Mouse (Mus musculus): ENCODE measurements around the gene Anapc15.
"Not testable (repeated sequence)": the region's sequence is repeated elsewhere in the genome, so short reads cannot be mapped to it uniquely, and the experiment has no call there.

Gene Anapc15

DNA sequence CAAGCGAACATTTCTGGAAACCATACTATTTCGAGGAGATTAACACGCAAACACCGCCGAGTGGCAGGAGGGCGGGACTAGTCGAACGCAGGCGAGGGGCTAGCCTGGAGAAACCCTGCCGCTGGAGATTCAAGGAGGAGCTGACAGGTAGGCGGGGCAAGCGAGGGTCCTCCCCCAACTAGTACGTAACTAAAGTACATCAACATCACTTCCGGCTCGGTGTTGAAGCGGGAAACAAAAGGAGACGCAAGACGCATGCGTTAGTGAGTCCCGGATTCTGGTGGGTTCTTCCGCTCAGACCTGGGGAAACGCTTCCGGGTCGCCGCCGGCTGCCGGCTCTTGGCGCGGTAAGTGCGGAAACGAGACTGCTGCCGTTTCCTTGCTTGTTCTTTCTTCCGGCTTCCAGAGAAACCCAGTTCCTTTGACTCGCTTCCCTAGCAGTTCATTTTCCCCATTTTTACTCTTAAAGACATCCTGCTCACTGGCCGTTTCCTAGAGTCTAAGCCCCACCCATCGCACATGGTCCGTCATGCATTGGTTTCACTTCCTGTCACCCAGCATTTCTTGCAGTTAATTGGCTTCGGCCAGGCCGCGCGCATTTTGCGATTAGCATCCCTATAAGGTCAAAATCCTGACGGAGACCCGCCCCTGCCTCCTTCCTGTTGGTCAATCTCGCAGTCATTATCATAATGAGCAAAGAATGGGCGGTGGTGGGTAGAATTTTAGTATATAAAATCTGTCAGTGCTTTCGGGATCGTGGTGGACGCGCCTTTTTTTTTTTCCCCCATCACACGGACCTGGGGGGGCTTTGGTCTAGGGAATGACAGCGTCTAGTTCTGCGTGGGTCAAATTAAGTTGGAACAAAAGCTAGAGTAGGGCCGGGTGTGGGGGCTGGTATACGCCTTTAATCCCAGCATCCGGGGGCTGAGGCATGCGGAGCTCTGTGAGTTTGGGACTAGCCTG lies 32.9 kb downstream of the Anapc15 start:
- peak; percentile 98 for DNase-seq (ENCODE audit: extremely low read depth, low read depth)

DNA sequence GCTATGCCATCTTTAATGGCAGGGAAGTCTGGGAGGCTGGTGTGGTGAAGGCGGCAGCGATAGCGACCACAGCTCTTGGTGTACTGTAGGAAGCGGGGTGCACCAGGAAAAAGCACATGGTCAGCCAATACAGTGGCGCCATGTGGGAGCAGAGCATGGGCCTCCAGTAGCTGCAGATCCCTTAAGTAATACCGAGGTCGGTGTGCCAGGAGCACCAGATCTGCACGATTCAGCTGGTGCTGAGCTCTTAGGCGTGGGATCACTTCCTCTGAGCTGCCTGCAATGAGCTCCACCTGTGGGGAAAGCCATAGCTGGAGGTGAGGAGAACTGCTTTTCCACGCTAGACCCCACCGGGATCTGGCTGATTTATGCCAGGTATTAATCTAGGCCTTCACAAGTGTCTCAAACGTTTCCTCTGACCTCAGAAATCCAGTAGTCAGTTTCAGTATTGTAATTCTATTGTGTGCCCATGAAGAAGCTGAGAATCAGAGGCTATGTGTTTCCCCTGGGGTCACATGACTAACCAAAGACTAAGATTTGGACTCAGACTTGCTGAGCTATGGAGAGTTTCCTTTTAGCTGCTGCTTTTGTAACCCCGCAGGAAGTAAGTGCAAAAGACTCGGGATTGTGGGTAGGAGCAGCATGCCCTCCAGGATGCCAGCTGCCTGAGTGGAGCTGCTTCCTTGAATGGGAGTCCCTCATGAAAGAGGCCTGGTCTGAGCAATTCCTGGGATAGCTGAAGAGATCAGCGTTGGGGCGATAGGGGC lies 37.0 kb downstream of the Anapc15 start:
- no peak for DNase-seq (ENCODE audit: extremely low read depth, low read depth)

DNA sequence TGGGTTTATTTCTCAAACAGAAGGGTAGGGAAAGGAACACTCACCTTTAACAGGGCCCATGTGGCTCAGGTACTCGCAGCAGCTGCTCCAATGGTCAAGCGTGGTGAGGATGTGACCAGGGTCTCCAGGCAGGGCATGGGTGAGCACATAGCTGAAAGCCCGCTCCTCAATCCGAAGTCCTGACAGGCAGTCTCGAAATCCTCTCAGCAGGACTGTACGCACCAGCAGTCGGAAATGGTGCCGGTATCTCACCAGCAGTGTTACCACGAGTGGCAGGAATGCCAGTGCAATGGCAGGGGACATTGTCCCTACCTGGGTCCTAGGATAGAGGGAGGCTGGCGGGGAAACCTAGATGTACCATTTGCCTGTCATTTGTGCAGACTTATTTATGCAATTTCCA lies 38.5 kb downstream of the Anapc15 start:
- DNase-seq (ENCODE audit: extremely low read depth, low read depth), result no peak

DNA sequence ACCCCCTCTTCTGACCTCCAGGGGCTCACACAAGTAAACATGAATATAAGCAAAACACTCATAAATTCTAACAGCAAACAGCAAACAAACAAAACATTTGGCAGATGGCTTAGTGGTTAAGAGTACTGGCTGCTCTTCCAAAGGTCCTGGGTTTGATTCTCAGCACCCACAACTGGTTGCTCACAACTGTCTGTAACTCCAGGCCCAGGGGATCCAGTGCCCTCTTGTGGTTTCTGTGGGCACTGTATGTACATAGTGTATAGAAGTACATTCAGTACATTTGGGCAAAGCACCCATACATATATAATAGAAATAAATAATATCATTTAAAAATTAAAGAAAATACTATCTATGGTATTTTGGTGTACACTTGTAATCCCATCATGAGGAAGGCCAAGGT lies 39.3 kb downstream of the Anapc15 start:
- DNase-seq (ENCODE audit: extremely low read depth, low read depth), result no peak

DNA sequence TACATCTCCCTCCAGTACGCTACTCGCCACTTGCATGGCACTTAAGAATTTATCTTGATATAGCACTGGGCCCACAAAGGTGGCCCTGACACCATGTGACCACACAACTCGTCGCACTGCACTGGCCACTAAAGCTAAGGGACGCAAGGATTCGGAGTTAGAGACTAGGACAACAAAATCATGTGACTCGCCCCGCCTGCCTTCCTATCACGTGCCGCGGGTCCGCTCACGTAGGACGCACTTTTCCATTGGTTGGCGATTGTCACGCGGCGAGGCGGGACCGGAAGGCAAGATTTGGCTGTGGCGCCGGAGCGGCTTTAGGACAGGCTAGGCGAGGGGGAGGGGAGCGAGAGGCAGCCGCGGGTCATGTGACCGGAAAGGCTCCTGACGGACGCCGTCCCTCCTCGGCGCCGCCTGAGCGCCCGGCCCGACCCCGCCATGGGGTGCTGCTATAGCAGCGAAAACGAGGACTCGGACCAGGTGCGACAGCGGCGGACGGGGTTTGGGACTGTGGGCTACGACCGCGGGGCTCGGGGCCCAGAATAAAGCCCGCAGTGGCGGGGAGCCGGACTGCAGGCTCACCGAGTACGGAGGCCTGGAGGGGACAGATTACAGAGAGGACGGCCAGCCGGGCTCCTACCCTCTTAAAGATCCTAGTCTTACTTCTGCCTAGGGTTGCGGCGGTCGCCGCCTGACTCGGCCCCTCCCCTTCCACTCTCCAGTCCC lies 42.2 kb downstream of the Anapc15 start, which contains the start of gene Lamtor1:
Lamtor1 (plus strand) TSS at position 344 of the 726 bp plus-strand sequence.
- DNase-seq (ENCODE audit: extremely low read depth, low read depth), result peak; percentile 96

DNA sequence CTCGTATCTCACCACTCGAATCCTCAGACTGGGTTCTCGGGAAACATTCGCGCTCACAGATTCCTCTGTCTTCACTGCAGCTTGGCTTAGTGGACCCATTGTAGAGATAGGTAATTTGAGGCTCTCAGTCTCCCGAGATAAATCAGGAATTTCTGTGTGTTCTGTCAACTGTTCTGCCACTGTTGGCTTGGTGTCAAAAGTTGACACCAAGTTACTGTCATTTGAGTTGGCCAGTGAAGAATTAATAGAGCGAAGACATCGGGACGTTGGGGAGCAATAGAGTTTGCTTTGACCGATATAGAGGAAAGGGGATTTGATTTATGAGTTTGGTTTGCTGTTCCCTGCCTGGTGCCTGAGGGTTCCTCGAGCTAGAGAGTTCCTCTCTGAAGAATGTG lies 42.8 kb downstream of the Anapc15 start, which contains the start of gene Tomt:
Tomt (minus strand) TSS at position 73 of the 395 bp plus-strand sequence.
- no peak for DNase-seq (ENCODE audit: extremely low read depth, low read depth)

DNA sequence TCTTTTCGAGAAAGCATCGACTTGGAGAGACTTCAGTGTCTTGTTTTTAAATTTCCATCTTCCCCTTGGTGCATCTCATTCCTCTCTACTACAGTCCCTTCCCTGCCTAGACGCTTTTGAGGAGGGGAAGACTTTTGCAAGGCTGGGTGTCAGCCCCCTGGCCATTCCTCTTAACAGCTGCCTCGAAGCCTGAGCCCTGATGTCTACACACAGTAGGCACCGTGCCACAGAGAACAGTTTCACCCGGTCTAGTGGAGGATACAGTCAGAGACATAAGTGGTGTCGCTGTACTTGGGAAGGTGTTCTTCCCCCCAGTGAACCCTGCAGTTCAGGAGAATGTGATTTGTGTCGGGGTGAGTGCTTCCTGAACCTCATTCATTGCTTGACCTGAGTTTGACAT lies 43.2 kb downstream of the Anapc15 start:
- DNase-seq (ENCODE audit: extremely low read depth, low read depth), result no peak

DNA sequence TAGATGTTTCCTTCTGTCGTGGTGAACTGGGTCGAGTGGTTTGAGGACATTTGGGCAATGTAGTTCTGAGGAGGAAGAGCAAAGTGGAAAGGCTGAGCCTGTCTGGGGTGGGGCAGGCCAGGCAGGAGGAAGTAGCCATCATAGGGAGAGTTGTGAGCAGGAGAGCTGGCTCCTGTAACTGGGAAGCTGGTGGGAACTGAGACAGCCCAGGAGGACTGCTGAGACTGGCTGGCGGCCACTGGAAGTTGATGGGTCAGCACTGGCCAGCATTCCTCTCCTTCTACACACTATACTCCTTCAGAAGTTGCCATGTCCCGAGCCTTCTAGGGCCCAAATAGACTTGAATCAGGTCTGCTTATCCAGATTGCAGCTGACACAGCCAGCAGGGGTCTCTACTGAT lies 44.9 kb downstream of the Anapc15 start:
- no peak for DNase-seq (ENCODE audit: extremely low read depth, low read depth)

DNA sequence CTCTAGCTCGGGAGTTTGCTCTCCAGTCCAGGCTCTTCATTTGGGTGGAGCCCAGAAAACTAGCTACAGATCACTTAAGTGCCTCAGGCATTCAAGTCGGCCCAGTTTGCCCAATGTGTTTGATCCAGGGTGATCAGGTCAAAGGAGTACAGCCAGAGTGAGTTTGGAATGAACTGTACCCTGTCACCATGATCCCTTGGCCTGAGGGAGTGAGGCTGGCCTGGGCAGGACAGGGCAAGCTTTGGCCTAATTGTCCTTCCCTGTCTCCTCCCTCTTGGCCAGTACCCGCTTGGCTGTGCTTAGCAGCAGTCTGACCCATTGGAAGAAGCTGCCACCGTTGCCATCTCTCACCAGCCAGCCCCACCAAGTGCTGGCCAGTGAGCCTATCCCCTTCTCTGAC lies 46.6 kb downstream of the Anapc15 start:
- no peak for DNase-seq (ENCODE audit: extremely low read depth, low read depth)

DNA sequence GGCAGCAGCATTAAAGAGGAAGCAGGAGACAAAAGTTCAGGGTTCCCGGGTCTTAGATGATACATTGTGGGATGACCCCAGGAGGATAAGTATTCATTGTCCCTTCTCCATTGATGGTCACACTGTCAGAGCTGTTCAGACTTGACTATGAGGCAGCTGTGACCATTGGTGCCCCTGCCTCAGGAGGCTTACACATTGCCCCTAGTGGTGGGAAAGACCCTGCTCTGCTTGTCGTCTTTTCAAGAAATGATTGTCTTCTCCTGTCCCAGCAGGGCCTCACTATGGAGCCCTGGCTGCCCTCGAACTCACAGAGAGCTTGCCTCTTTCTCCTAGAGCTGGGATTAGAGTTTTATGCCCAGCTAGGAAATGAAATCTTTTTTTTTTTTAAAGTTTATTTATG lies 48.5 kb downstream of the Anapc15 start:
- DNase-seq (ENCODE audit: extremely low read depth, low read depth), result no peak

DNA sequence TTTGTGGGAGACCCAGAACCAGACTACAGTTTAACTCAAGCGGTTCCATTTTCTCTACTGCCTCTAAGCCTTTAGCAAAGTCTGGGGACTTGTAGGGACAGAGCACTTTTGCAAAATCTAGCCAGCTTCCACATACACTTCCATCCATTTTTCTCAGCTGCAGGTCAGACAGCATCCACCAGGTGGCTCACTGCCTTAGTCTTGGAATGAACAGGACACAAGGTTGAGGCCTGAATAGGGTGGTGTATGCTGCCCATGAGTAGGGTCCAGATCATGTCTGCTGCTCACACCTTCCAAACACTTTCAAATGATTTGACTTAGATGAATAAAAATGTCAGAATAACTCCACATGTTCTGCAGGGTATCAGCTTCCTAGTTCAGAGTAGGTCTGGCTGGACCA lies 54.6 kb downstream of the Anapc15 start:
- no peak for DNase-seq (ENCODE audit: extremely low read depth, low read depth)

DNA sequence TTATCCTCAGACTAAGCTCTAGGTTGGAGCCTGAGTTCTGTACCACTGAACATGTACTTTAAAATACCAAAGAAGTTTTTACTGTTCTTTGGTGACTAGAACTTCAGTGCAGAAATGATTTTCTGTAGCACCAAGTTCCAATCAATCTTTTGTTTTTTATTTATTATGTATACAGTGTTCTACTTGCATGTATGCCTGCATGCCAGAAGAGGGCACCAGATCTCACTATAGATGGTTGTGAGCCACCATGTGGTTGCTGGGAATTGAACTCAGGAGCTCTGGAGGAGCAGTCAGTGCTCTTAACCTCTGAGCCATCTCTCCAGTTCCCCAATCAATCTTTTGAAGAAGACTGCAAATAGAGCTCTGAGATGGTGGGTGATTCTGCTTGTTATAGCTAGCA lies 62.4 kb downstream of the Anapc15 start:
- DNase-seq (ENCODE audit: extremely low read depth, low read depth), result not testable (repeated sequence)

DNA sequence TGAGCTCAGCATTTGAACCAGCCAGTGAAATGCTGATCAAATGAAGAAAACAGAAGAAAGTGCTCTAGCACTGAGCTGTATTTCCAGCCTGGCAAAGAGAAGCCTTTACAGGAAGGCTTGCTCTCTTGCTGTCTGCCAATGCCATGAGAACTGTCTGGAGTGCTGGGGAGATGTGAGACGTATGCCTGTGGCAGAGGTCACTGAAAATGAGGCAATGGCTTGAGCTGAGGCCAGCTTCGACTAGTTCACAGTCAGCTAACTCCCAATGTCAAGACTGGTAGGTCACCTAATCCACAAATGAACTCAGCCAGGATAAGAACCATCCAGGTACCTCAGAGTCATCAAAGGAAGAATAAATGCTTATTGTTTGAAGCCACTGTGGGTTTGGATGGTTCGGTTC lies 64.6 kb downstream of the Anapc15 start:
- no peak for DNase-seq (ENCODE audit: extremely low read depth, low read depth)

DNA sequence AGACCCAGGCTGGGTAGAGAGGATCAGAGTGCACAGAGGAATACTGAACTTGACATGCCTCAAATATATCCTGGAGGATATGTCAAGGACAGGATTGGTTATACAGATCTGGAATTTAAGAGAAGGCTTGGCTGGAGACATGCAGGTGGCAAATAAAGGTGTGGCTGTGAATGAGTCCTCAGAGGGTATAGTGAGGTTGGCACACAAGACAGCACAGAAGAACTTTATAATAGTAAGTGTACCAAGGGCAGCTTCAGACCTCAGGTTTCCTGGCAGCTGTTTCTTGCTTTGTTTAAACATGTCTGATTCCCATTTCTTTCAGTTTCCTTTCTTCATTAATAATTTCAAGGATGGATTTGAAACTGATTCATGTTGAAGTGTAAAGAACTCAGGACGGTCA lies 69.0 kb downstream of the Anapc15 start:
- no peak for DNase-seq (ENCODE audit: extremely low read depth, low read depth)

DNA sequence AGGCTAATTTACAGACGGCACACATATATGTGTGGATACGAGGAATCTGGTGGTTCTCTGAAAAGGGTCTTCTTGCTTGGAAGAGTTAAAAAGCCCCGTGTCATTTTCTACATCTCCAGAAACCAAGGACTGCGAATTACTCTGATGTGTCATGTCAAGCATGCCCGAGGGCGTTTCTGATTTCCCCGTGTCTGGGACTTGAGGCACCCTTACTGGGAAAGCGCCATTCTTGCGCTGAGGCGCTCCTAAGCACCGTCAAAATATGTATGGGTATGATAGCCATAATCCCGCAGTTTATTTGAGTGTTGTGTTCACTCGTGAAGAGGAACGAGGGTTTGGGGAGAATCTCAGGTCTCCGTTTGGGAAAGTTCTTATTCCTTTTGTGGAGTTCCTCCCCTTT lies 69.8 kb downstream of the Anapc15 start:
- no peak for DNase-seq (ENCODE audit: extremely low read depth, low read depth)

DNA sequence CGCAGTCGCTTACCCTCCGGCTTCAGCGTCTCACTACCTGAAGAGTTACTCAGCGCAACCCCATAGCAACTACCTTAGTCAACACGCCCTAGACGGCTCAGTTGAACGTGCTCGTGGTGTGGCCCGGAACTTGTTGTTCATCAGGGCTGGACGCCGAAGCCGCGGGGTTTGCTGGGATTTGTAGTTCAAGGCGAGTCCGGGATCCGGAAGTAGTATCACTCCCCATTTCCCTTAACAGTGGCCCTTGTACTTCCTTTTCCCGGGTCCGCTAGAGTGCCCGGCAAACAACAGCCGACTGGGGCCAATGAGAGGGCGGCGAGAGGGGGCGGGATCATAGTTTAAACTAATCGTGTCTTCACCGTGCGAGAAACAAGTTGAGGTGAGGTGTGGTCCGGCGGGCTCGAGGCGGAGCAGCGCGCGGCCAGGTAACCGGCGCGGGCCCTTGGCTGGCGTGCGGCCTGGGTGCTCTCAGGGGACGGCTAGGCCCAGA lies 70.3 kb downstream of the Anapc15 start, which contains the start of the genes Lrrc51 and Numa1:
Lrrc51 (minus strand) TSS at position 145 of the 490 bp plus-strand sequence.
Numa1 (plus strand) TSS at position 361 of the 490 bp plus-strand sequence.
- peak; percentile 97 for DNase-seq (ENCODE audit: extremely low read depth, low read depth)

DNA sequence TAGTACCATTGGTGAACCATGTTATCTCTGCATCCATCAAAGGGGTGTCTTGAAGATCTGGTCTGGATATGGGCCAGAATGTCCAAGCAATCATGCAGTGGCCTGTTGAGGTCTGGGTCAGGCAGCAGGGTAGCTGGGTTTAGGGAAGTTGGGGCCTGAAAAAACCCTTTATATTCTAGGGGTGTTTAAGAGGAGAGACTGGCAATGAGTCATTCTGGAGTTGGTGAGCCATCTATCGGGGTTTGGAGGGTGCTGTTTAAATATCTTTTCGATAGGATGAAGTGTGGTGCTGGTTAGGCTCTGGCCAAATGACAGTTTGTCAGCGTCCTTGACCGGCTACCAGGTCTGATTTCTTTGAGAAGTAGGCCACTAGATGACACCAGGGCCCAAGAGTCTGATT lies 72.4 kb downstream of the Anapc15 start:
- DNase-seq (ENCODE audit: extremely low read depth, low read depth), result no peak

DNA sequence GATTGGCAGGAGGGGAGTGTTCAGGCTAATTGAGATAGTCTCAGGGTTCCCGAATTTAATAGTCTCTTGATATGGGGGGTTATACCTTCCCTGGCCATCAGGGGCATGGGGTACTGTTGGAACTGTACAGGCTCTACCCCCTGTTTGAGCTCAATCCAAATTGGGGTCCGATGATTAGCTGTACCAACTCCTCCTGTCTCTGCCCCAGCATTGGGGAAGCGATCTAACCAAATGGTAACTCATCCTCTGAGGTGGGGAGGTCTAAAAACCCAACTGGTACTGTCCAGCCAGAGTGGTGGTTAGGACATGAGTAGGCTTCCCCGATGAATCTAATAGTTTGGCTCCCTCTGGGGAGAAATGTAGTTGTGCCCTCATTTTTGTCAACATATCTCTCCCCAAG lies 73.5 kb downstream of the Anapc15 start:
- no peak for DNase-seq (ENCODE audit: extremely low read depth, low read depth)

DNA sequence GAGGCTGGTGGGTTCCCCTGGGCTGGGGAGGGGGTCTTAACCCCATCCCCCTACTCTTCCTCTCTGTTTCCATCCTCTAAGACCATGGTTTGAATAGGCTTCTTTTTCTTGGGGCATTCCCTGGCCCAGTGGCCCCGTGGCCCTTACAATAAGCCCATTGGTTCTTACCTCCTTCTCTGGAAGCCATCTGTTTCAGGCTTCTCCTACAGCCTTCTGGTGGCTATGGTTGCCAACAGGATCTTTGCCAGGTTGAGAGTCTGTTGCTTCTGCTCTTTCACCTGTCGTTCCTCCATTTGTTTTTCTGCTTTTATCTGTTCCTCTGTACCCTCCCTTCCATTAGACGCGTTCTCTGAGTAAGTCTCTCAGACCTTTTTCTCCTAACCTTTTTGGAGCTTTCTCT lies 74.1 kb downstream of the Anapc15 start:
- no peak for DNase-seq (ENCODE audit: extremely low read depth, low read depth)

DNA sequence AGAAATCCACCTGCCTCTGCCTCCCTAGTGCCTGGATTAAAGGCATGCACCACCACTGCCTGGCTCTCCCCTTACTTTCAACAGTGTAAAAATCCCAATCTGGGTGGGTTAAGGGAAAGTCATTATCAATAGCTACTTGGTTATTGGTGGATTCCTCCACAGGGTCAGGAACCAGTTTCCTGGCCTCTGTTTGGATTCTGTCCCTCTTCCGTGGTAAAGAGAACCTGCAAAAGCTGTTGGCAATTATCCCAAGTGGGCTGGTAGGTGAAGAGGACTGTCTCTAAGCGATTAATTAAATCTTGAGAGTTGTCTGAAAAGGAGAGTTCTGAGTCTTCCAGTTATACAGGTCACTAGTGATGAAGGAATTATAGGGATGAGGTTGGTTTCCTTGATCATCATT lies 74.8 kb downstream of the Anapc15 start:
- DNase-seq (ENCODE audit: extremely low read depth, low read depth), result no peak

DNA sequence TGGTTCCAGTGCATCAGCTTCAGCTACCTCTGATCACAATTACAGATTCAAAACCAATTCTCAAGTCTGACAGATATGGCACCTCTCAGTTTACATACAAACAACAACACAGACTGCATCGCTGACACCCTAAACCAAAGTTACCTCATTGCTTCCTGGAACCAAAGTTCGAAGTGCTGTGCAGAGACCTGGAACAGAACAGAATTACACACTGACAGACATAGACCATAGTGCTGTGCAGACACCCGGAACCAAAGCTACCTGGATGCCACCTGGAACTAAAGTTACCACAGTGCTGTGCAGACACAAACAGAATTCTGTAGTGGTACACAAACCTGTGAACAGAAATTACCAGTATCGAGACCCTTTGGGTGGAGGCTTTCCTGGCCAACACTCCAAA lies 76.2 kb downstream of the Anapc15 start:
- no peak for DNase-seq (ENCODE audit: extremely low read depth, low read depth)
